In the genomic region with DNA sequence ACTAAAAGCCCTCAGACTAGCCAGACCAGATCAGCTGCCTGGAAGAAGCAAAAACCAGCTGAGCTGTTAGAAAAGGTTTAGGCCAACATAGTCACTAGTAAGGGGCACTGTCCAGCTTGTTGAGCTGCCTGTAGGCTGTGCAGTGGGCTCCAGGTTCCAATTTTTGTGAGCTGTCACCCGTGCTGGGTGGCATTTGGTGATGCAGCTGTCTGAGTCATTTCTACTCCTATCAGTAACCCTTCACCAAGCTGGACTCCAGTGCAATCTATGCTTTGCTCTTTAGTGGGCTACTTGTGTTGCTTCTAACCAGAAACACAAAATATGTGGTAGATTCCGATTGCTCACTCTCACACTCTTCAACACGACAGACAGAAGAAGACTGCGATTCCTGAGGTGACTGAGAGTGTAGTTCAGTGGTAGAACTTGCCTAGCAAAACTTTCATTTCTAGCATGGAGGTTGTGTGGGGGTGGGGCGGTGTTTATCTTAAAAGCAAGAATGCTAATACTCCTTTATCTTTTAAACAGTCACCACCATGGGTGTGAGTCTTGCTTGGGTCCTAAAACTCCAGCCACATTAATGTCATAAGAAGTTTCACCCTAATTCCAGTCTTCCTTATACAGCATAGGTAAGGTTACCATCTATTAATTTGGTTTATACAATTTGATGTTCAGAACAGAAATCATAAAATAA, we compare ENCODE assay signal across 10 mouse cellular contexts.
"Had no signal": no experiment of that assay in that cellular context is flagged by ENCODE, and none has a peak within 500 bp of the region (broad histone marks: within the 10 kb centered on the region; RNA-seq: fewer than 3 reads in every experiment).

No protein-coding gene starts in this region.

- H3K27me3 ChIP-seq: limb, embryonic 12.5 days; midbrain, embryonic 13.5 days had no signal

- H3K4me2 ChIP-seq: limb, embryonic 12.5 days; midbrain, embryonic 13.5 days had no signal

- H3K27ac ChIP-seq: kidney, postnatal 0 days; layer of hippocampus, adult 2 months; limb, embryonic 12.5 days; midbrain, embryonic 13.5 days; stomach, postnatal 0 days had no signal

- H3K4me1 ChIP-seq: limb, embryonic 12.5 days; midbrain, embryonic 13.5 days had no signal

- ATAC-seq: midbrain, embryonic 13.5 days had no signal

- DNase-seq: kidney, adult 11 months; kidney, adult 9 months; kidney, postnatal 4 days; right cerebral cortex, adult 18-20 months; right cerebral cortex, postnatal 25 days had no signal

- H3K4me3 ChIP-seq: layer of hippocampus, adult 2 months; limb, embryonic 12.5 days; midbrain, embryonic 13.5 days had no signal

- H3K9me3 ChIP-seq: limb, embryonic 12.5 days; midbrain, embryonic 13.5 days had no signal

- H3K9ac ChIP-seq: limb, embryonic 12.5 days; midbrain, embryonic 13.5 days had no signal

- H3K36me3 ChIP-seq: limb, embryonic 12.5 days; midbrain, embryonic 13.5 days had no signal
